Mouse (Mus musculus): Measurements from ENCODE around the gene Ube2z. TPM values are rescaled to one million over a fixed set of nuclear protein-coding genes. Genes with fewer than 3 reads are reported as not detected.
A peak's percentile ranks its signal among the peaks of the same experiment; 100 is the strongest.

Ube2z gene
- polyA plus RNA-seq, 1 experiment from 2014 or later: 34.3 TPM

DNA sequence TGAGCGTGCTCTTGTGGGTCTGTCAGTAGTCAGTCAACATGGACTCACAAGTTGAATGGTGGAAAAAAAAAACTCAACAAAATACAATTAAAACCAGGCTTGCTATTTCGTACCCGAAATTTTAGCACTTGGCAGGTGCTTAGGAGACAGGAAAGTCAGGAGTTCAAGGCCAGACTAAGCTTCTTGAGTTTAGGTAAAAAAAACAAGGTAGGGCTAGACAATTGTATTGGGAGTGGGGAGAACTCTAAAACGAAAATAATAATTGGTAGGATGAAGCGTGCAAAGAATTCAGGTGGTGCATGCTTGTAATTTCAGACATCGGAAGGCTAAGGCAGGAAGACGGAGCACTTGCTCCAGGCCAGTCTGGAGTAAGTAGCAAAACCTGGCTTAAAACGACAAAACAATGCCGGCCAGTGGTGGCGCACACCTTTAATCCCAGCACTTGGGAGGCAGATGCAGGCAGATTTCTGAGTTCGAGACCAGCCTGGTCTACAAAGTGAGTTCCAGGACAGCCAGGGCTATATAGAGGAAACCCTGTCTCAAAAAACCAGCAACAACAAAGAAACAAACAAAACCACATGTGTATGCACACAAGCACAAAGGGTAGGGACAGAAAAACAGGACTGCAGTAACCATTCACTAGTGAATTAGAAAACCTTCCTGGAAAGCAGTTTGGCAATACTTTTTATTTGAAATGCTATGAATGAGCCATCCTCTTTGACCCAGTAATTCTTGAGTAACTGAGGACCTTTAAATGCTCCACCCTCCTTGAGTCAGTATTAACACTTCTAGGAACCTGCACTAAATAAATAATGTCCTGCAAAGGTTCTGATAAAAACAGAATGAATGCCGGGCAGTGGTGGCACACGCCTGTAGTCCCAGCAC, 11.3 kb upstream of the Ube2z start:
- Histone ChIP-seq H3K9me3 (replicated peaks) (no peaks in the 10 kb centered on the region), H3K4me3 (replicated peaks) (peak overlapping the region; percentile 38), H3K36me3 (0 out of 2 replicates have a peak, but pooled peaks cover 7% of the 10 kb centered on the region), H3K27me3 (replicated peaks) (no peaks in the 10 kb centered on the region), H3K4me2 (peak overlapping the region; percentile 59), H3K27ac (replicated peaks) (peak overlapping the region; percentile 88), H3K4me1 (peaks cover 25% of the 10 kb centered on the region), H3K9ac (replicated peaks) (peak overlapping the region; percentile 23; the same call in 1 of the 2 replicates)
- ATAC-seq (ENCODE audit: low FRiP score): no peak
- WGBS: 68% methylated on average over 13 of the region's 13 CpGs

- Histone ChIP-seq H3K27ac (replicated peaks) (peak within 1 kb of the TSS; percentile 88), H3K36me3 (peaks cover 15% of the 10 kb centered on the region; the same call in 1 of the 2 replicates), H3K27me3 (replicated peaks) (no peaks in the 10 kb centered on the region), H3K4me1 (peaks cover 25% of the 10 kb centered on the region), H3K4me3 (replicated peaks) (peak within 1 kb of the TSS; percentile 57), H3K4me2 (peak within 1 kb of the TSS; percentile 74), H3K9me3 (replicated peaks) (no peaks in the 10 kb centered on the region), H3K9ac (replicated peaks) (peak within 1 kb of the TSS; percentile 69)
- WGBS: under 1% methylated on average over 37 of the region's 37 CpGs
- ATAC-seq (ENCODE audit: low FRiP score): peak; percentile 97
These were observed 10.5 kb upstream of the Ube2z start, which contains the start of gene Atp5g1 for GRCm38 (mm10) chr11:96075509-96076220. Atp5g1 (minus strand) TSS chr11:96075670.

- WGBS: under 1% methylated on average over 15 of the region's 15 CpGs
- H3K36me3 ChIP-seq: peaks cover 18% of the 10 kb centered on the region; the same call in 1 of the 2 replicates
- ATAC-seq (ENCODE audit: low FRiP score): no peak
- H3K4me1 ChIP-seq: peaks cover 25% of the 10 kb centered on the region
- peak overlapping the region; percentile 74 for H3K4me2 ChIP-seq
- no peaks in the 10 kb centered on the region for H3K9me3 ChIP-seq (replicated peaks)
- H3K9ac ChIP-seq (replicated peaks): peak overlapping the region; percentile 69
- H3K4me3 ChIP-seq (replicated peaks): peak overlapping the region; percentile 57
- no peaks in the 10 kb centered on the region for H3K27me3 ChIP-seq (replicated peaks)
- H3K27ac ChIP-seq (replicated peaks): peak overlapping the region; percentile 81
These were observed 10.0 kb upstream of the Ube2z start for GRCm38 (mm10) chr11:96075177-96075508.

DNA sequence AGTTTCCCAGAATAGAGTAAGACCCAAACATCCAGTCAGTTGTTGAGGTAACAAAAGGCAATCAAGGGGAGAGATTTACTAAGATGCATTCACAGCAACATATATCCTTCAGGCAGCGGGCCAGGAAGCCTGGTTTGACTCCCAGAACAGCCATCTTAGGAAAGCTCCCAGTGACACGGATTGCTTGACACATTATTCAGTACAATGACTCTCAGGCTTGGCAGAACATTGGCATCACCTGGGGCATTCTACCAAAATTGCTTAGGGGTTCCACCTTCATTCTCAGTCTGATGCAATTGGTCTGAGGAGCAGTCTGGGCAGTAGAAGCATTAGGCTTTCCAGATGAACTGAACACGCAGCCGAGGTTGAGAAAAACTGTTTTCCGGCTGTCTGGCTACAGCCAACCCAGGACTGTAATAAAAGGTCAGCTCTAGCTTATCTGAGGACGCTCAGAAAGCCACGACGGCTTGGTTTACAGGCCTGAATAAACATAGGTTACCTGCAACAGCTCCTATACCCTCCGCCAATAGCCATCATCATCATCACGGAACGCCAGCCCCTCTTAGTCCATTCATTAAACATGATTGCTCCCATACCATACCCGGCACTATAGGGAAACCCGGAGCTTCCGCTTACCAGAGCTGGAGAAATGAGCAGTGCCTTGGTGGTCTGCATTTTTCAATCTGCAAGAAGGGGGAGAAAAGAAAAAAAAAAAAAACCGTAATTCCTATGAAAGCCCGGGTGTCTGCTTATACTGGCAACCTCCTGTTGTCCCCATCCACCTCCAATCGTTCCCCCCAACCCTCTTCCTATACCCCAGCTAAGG, 9.4 kb upstream of the Ube2z start:
- H3K9ac ChIP-seq (replicated peaks): peak overlapping the region; percentile 69
- WGBS: 19% methylated on average over 17 of the region's 17 CpGs
- peak overlapping the region; percentile 74 for H3K4me2 ChIP-seq

GRCm38 (mm10) chr11:96073295-96073993, 8.3 kb upstream of the Ube2z start:
- peak overlapping the region; percentile 69; the same call in 1 of the 2 replicates for H3K9ac ChIP-seq (replicated peaks)
- WGBS: 87% methylated on average over 9 of the region's 9 CpGs
- H3K4me3 ChIP-seq (replicated peaks): peak overlapping the region; percentile 57
- H3K4me2 ChIP-seq: peak overlapping the region; percentile 74
- H3K27ac ChIP-seq (replicated peaks): no peak overlapping the region
- H3K9me3 ChIP-seq (replicated peaks): no peaks in the 10 kb centered on the region
- H3K4me1 ChIP-seq: peaks cover 25% of the 10 kb centered on the region
- peaks cover 20% of the 10 kb centered on the region; the same call in 1 of the 2 replicates for H3K36me3 ChIP-seq
- ATAC-seq (ENCODE audit: low FRiP score): no peak
- H3K27me3 ChIP-seq (replicated peaks): no peaks in the 10 kb centered on the region

More for the DNA sequence above, 9.4 kb upstream of the Ube2z start:
- Histone ChIP-seq H3K27me3 (replicated peaks) (no peaks in the 10 kb centered on the region), H3K27ac (replicated peaks) (peak overlapping the region; percentile 81), H3K36me3 (peaks cover 18% of the 10 kb centered on the region; the same call in 1 of the 2 replicates), H3K4me1 (peaks cover 25% of the 10 kb centered on the region), H3K4me3 (replicated peaks) (peak overlapping the region; percentile 57), H3K9me3 (replicated peaks) (no peaks in the 10 kb centered on the region)
- ATAC-seq (ENCODE audit: low FRiP score): no peak

DNA sequence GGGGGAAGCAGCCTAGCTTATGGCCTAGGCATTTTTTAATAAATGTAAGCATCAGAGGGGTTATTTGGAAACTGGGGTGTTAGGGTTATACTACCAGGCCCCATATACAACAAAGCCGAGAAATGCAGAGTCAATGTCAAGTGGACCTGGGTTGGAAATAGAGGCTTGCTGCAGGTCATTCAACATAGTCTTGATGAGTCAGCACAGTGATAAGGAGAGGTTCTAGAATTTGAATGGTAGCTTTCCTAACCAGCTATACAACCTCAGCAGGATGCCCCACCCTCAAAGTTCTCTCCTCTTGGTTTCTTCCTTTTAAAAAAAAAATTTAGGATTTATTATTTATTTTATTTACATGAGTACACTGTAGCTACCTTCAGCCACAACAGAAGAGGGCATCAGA, 5.8 kb upstream of the Ube2z start:
- no peak overlapping the region for H3K4me2 ChIP-seq
- H3K9ac ChIP-seq (replicated peaks): no peak overlapping the region
- H3K27me3 ChIP-seq (replicated peaks): no peaks in the 10 kb centered on the region
- peaks cover 20% of the 10 kb centered on the region; the same call in 1 of the 2 replicates for H3K36me3 ChIP-seq
- no peak for ATAC-seq (ENCODE audit: low FRiP score)
- WGBS: 97% methylated on average over 1 of the region's 1 CpGs
- no peaks in the 10 kb centered on the region for H3K9me3 ChIP-seq (replicated peaks)
- H3K4me3 ChIP-seq (replicated peaks): no peak overlapping the region
- peaks cover 22% of the 10 kb centered on the region for H3K4me1 ChIP-seq
- H3K27ac ChIP-seq (replicated peaks): no peak overlapping the region

GRCm38 (mm10) chr11:96070353-96070752, 5.2 kb upstream of the Ube2z start:
- Histone ChIP-seq H3K27ac (replicated peaks) (no peak overlapping the region), H3K4me1 (peaks cover 26% of the 10 kb centered on the region), H3K27me3 (replicated peaks) (no peaks in the 10 kb centered on the region), H3K9ac (replicated peaks) (no peak overlapping the region), H3K4me3 (replicated peaks) (no peak overlapping the region), H3K36me3 (peaks cover 20% of the 10 kb centered on the region; the same call in 1 of the 2 replicates), H3K9me3 (replicated peaks) (no peaks in the 10 kb centered on the region), H3K4me2 (no peak overlapping the region)
- ATAC-seq (ENCODE audit: low FRiP score): no peak
- 85% methylated on average over 7 of the region's 7 CpGs for WGBS

- WGBS: 62% methylated on average over 5 of the region's 5 CpGs
- H3K9me3 ChIP-seq (replicated peaks): no peaks in the 10 kb centered on the region
- ATAC-seq (ENCODE audit: low FRiP score): no peak
- H3K9ac ChIP-seq (replicated peaks): no peak overlapping the region
- H3K27ac ChIP-seq (replicated peaks): no peak overlapping the region
- H3K4me2 ChIP-seq: no peak overlapping the region
- peaks cover 20% of the 10 kb centered on the region for H3K4me1 ChIP-seq
- H3K27me3 ChIP-seq (replicated peaks): no peaks in the 10 kb centered on the region
- H3K4me3 ChIP-seq (replicated peaks): no peak overlapping the region
- H3K36me3 ChIP-seq: peaks cover 20% of the 10 kb centered on the region; the same call in 1 of the 2 replicates
These were observed 3.0 kb upstream of the Ube2z start for GRCm38 (mm10) chr11:96068231-96068630.

- peak overlapping the region; percentile 81 for H3K9ac ChIP-seq (replicated peaks)
- H3K27me3 ChIP-seq (replicated peaks): no peaks in the 10 kb centered on the region
- ATAC-seq (ENCODE audit: low FRiP score): peak; percentile 58
- peaks cover 17% of the 10 kb centered on the region for H3K36me3 ChIP-seq
- H3K4me3 ChIP-seq (replicated peaks): peak overlapping the region; percentile 84
- H3K9me3 ChIP-seq (replicated peaks): no peaks in the 10 kb centered on the region
- peak overlapping the region; percentile 84 for H3K27ac ChIP-seq (replicated peaks)
- under 1% methylated on average over 42 of the region's 64 CpGs for WGBS
- H3K4me2 ChIP-seq: peak overlapping the region; percentile 90
- peaks cover 28% of the 10 kb centered on the region for H3K4me1 ChIP-seq
These were observed 520 bp downstream of the Ube2z start for GRCm38 (mm10) chr11:96064521-96065214.

DNA sequence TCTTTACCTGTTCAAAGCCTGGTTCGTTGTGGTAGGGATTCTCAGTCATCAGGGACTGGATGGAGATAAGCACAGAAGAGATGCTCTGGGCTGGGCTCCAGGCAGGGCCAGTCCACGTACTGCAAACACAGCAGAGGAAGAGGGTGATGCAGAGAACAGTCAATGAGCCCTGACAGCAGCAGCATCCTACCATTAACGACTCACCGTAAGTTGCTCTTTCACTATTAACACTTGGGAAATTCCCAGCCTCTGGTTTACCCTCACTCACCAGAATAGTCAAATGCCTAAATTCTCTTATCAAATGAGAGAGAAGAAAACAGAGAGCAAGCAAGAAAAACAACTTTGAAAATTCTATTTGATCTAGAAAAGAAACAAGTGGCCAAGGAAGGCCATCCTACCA, 6.9 kb downstream of the Ube2z start:
- ATAC-seq (ENCODE audit: low FRiP score): no peak
- no peaks in the 10 kb centered on the region for H3K9me3 ChIP-seq (replicated peaks)
- H3K4me3 ChIP-seq (replicated peaks): no peak overlapping the region
- no peaks in the 10 kb centered on the region for H3K27me3 ChIP-seq (replicated peaks)
- H3K4me1 ChIP-seq: peaks cover 12% of the 10 kb centered on the region
- H3K36me3 ChIP-seq: peaks cover 65% of the 10 kb centered on the region
- H3K4me2 ChIP-seq: no peak overlapping the region
- no peak overlapping the region for H3K27ac ChIP-seq (replicated peaks)
- 90% methylated on average over 4 of the region's 4 CpGs for WGBS
- H3K9ac ChIP-seq (replicated peaks): no peak overlapping the region
